Comparison of ENCODE assay signal across 22 mouse cellular contexts in genomic region chr1:42417815-42418214, GRCm38 (mm10).
A peak's percentile ranks its signal among the peaks of the same experiment; 100 is the strongest.
DNase-seq lines count a peak whose midpoint lies in the region; ATAC-seq and TF ChIP-seq lines count a peak whose summit lies in the region.
"Had no signal": no experiment of that assay in that cellular context is flagged by ENCODE, and none has a peak within 500 bp of the region (broad histone marks: within the 10 kb centered on the region; RNA-seq: fewer than 3 reads in every experiment).

No protein-coding gene starts in this region.

- peaks cover 21% of the 10 kb centered on the region for H3K4me1 ChIP-seq in forebrain, embryonic 10.5 days
- H3K4me1 ChIP-seq in forebrain, embryonic 15.5 days = peaks cover 2% of the 10 kb centered on the region; the same call in 1 of the 2 replicates
- H3K4me1 ChIP-seq in hindbrain, embryonic 11.5 days (replicated peaks; ENCODE audit: control insufficient read depth, insufficient read depth, low read length) = no peaks in the 10 kb centered on the region
- H3K4me1 ChIP-seq in hindbrain, embryonic 14.5 days (replicated peaks; ENCODE audit: control insufficient read depth, insufficient read depth, low read length) = peaks cover 14% of the 10 kb centered on the region
- peaks cover 8% of the 10 kb centered on the region for H3K4me1 ChIP-seq in lung, embryonic 16.5 days (replicated peaks; ENCODE audit: control insufficient read depth, insufficient read depth, low read length)
- peaks cover 8% of the 10 kb centered on the region for H3K4me1 ChIP-seq in midbrain, embryonic 16.5 days (ENCODE audit: control insufficient read depth, insufficient read depth, low read length)
- H3K4me1 ChIP-seq in midbrain, postnatal 0 days (ENCODE audit: insufficient read depth, low read length) = no peaks in the 10 kb centered on the region; the same call in 1 of the 2 replicates

- TF ChIP-seq CTCF in midbrain, postnatal 0 days (IDR thresholded peaks at IDR 0.05) = no peak

- no peak overlapping the region for H3K4me2 ChIP-seq in forebrain, embryonic 15.5 days (replicated peaks)
- no peak overlapping the region for H3K4me2 ChIP-seq in hindbrain, embryonic 11.5 days (replicated peaks; ENCODE audit: low read depth, low read length)
- no peak overlapping the region for H3K4me2 ChIP-seq in hindbrain, embryonic 14.5 days (replicated peaks)
- H3K4me2 ChIP-seq in lung, embryonic 16.5 days (ENCODE audit: low read depth, low read length) = no peak overlapping the region
- H3K4me2 ChIP-seq in midbrain, embryonic 16.5 days (ENCODE audit: low read length) = no peak overlapping the region
- H3K4me2 ChIP-seq in midbrain, postnatal 0 days (ENCODE audit: low read depth, low read length, poor library complexity, severe bottlenecking) = no peak overlapping the region
- H3K4me2 ChIP-seq: embryonic facial prominence, embryonic 13.5 days; heart, embryonic 13.5 days; hindbrain, embryonic 15.5 days had no signal

- no peak overlapping the region for H3K4me3 ChIP-seq in forebrain, embryonic 10.5 days
- H3K4me3 ChIP-seq in forebrain, embryonic 15.5 days = no peak overlapping the region
- H3K4me3 ChIP-seq in hindbrain, embryonic 11.5 days (ENCODE audit: low read depth, low read length) = no peak overlapping the region
- H3K4me3 ChIP-seq in hindbrain, embryonic 14.5 days (replicated peaks; ENCODE audit: low read length) = no peak overlapping the region
- H3K4me3 ChIP-seq in lung, embryonic 16.5 days (ENCODE audit: low read length) = no peak overlapping the region
- no peak overlapping the region for H3K4me3 ChIP-seq in midbrain, embryonic 16.5 days (ENCODE audit: low read depth, low read length)
- H3K4me3 ChIP-seq in midbrain, postnatal 0 days (ENCODE audit: low read depth, low read length) = no peak overlapping the region
- H3K4me3 ChIP-seq: embryonic facial prominence, embryonic 13.5 days; heart, embryonic 13.5 days; hindbrain, embryonic 15.5 days had no signal

- ATAC-seq in forebrain, embryonic 15.5 days (replicated peaks) = no peak
- ATAC-seq in hindbrain, embryonic 11.5 days (ENCODE audit: low FRiP score) = no peak
- no peak for ATAC-seq in hindbrain, embryonic 14.5 days (ENCODE audit: low FRiP score)
- peak; percentile 82 for ATAC-seq in lung, embryonic 16.5 days (ENCODE audit: low read depth)
- peak; percentile 42; the same call in 1 of the 2 replicates for ATAC-seq in midbrain, embryonic 16.5 days
- no peak for ATAC-seq in midbrain, postnatal 0 days (ENCODE audit: low FRiP score)
- ATAC-seq: CD4-positive, CD25-positive, alpha-beta regulatory T cell, adult 4 months; forebrain, embryonic 14.5 days had no signal

- peak overlapping the region; percentile 40; the same call in 1 of the 2 replicates for H3K27ac ChIP-seq in forebrain, embryonic 10.5 days
- no peak overlapping the region for H3K27ac ChIP-seq in forebrain, embryonic 15.5 days (replicated peaks)
- 0 out of 2 replicates have a peak overlapping the region, but pooled peaks have one; percentile 10 for H3K27ac ChIP-seq in hindbrain, embryonic 11.5 days (ENCODE audit: low read depth, low read length)
- no peak overlapping the region for H3K27ac ChIP-seq in hindbrain, embryonic 14.5 days
- H3K27ac ChIP-seq in lung, embryonic 16.5 days (ENCODE audit: low read length) = peak overlapping the region; percentile 31; the same call in 1 of the 2 replicates
- H3K27ac ChIP-seq in midbrain, embryonic 16.5 days (ENCODE audit: low read length) = no peak overlapping the region
- no peak overlapping the region for H3K27ac ChIP-seq in midbrain, postnatal 0 days (ENCODE audit: low read depth, low read length)
- H3K27ac ChIP-seq: embryonic facial prominence, embryonic 13.5 days; heart, embryonic 13.5 days; hindbrain, embryonic 15.5 days had no signal

- 68% methylated on average over 4 of the region's 4 CpGs for WGBS in forebrain, embryonic 10.5 days
- 65% methylated on average over 4 of the region's 4 CpGs for WGBS in forebrain, embryonic 15.5 days
- WGBS in hindbrain, embryonic 11.5 days = 61% methylated on average over 4 of the region's 4 CpGs
- 70% methylated on average over 4 of the region's 4 CpGs for WGBS in hindbrain, embryonic 14.5 days
- WGBS in lung, embryonic 16.5 days = 3% methylated on average over 4 of the region's 4 CpGs
- WGBS in midbrain, embryonic 16.5 days = 52% methylated on average over 4 of the region's 4 CpGs
- WGBS in midbrain, postnatal 0 days = 50% methylated on average over 4 of the region's 4 CpGs

- no peak overlapping the region for H3K9ac ChIP-seq in forebrain, embryonic 15.5 days (replicated peaks)
- no peak overlapping the region for H3K9ac ChIP-seq in hindbrain, embryonic 11.5 days (ENCODE audit: low read depth, low read length)
- no peak overlapping the region for H3K9ac ChIP-seq in hindbrain, embryonic 14.5 days
- H3K9ac ChIP-seq in lung, embryonic 16.5 days (ENCODE audit: low read length) = 0 out of 2 replicates have a peak overlapping the region, but pooled peaks have one; percentile 4
- no peak overlapping the region for H3K9ac ChIP-seq in midbrain, embryonic 16.5 days (ENCODE audit: low read depth, low read length)
- no peak overlapping the region for H3K9ac ChIP-seq in midbrain, postnatal 0 days (replicated peaks; ENCODE audit: low read length, poor library complexity, severe bottlenecking)
- H3K9ac ChIP-seq: embryonic facial prominence, embryonic 13.5 days; heart, embryonic 13.5 days; hindbrain, embryonic 15.5 days had no signal

- no peaks in the 10 kb centered on the region for H3K9me3 ChIP-seq in forebrain, embryonic 10.5 days
- H3K9me3 ChIP-seq in forebrain, embryonic 15.5 days = no peaks in the 10 kb centered on the region
- H3K9me3 ChIP-seq in hindbrain, embryonic 11.5 days (ENCODE audit: control insufficient read depth, low read length) = no peaks in the 10 kb centered on the region
- no peaks in the 10 kb centered on the region for H3K9me3 ChIP-seq in hindbrain, embryonic 14.5 days (ENCODE audit: control insufficient read depth, low read length)
- H3K9me3 ChIP-seq in lung, embryonic 16.5 days (ENCODE audit: control insufficient read depth, low read length) = no peaks in the 10 kb centered on the region
- no peaks in the 10 kb centered on the region for H3K9me3 ChIP-seq in midbrain, embryonic 16.5 days (replicated peaks; ENCODE audit: control insufficient read depth, low read length, poor library complexity, severe bottlenecking)
- no peaks in the 10 kb centered on the region for H3K9me3 ChIP-seq in midbrain, postnatal 0 days (ENCODE audit: low read length)
- H3K9me3 ChIP-seq: embryonic facial prominence, embryonic 13.5 days; heart, embryonic 13.5 days; hindbrain, embryonic 15.5 days had no signal

- H3K36me3 ChIP-seq in forebrain, embryonic 10.5 days (replicated peaks) = no peaks in the 10 kb centered on the region
- H3K36me3 ChIP-seq in forebrain, embryonic 15.5 days = no peaks in the 10 kb centered on the region
- H3K36me3 ChIP-seq in hindbrain, embryonic 11.5 days (ENCODE audit: control insufficient read depth, insufficient read depth, low read length) = no peaks in the 10 kb centered on the region
- H3K36me3 ChIP-seq in hindbrain, embryonic 14.5 days (replicated peaks; ENCODE audit: control insufficient read depth, insufficient read depth) = no peaks in the 10 kb centered on the region
- H3K36me3 ChIP-seq in lung, embryonic 16.5 days (ENCODE audit: control insufficient read depth, insufficient read depth, low read length) = no peaks in the 10 kb centered on the region
- H3K36me3 ChIP-seq in midbrain, embryonic 16.5 days (ENCODE audit: control insufficient read depth, insufficient read depth, low read length) = no peaks in the 10 kb centered on the region
- H3K36me3 ChIP-seq in midbrain, postnatal 0 days (ENCODE audit: insufficient read depth, low read length) = no peaks in the 10 kb centered on the region
- H3K36me3 ChIP-seq: embryonic facial prominence, embryonic 13.5 days; G1E; heart, embryonic 13.5 days; hindbrain, embryonic 15.5 days had no signal

- peaks cover 24% of the 10 kb centered on the region for H3K27me3 ChIP-seq in forebrain, embryonic 10.5 days (ENCODE audit: poor library complexity, severe bottlenecking)
- H3K27me3 ChIP-seq in forebrain, embryonic 15.5 days = no peaks in the 10 kb centered on the region
- no peaks in the 10 kb centered on the region for H3K27me3 ChIP-seq in hindbrain, embryonic 11.5 days (ENCODE audit: control insufficient read depth, insufficient read depth, low read length)
- H3K27me3 ChIP-seq in hindbrain, embryonic 14.5 days (ENCODE audit: control insufficient read depth, insufficient read depth, low read length) = no peaks in the 10 kb centered on the region
- no peaks in the 10 kb centered on the region for H3K27me3 ChIP-seq in lung, embryonic 16.5 days (ENCODE audit: control insufficient read depth, insufficient read depth, low read depth, low read length)
- H3K27me3 ChIP-seq in midbrain, embryonic 16.5 days (ENCODE audit: control insufficient read depth, insufficient read depth, low read depth, low read length) = no peaks in the 10 kb centered on the region
- H3K27me3 ChIP-seq in midbrain, postnatal 0 days (ENCODE audit: insufficient read depth, low read length) = no peaks in the 10 kb centered on the region
- H3K27me3 ChIP-seq: hindbrain, embryonic 15.5 days had no signal

- no peak for DNase-seq in forebrain, embryonic 10.5 days (ENCODE audit: extremely low spot score, low spot score)
- DNase-seq in hindbrain, embryonic 11.5 days (ENCODE audit: low spot score) = no peak
- no peak for DNase-seq in hindbrain, embryonic 14.5 days (ENCODE audit: low spot score)
- DNase-seq in lung, adult 18-20 months = no peak
- no peak for DNase-seq in midbrain, postnatal 0 days (ENCODE audit: low spot score)
- DNase-seq: adrenal gland, adult 8-10 months; adrenal gland, postnatal 36 days; B cell, adult 2 months; cerebellum, adult 11 months; cerebellum, adult 8-10 months; embryo, embryonic 11 days; gastrocnemius, postnatal 36 days; heart, postnatal 14 days had no signal

Comparison
In these comparisons a context has a peak if more than half of its experiments do, and no peak if none do; other contexts are left out.
1. H3K27ac ChIP-seq: peak in forebrain, embryonic 10.5 days (single experiment), hindbrain, embryonic 11.5 days (single experiment) and lung, embryonic 16.5 days (single experiment); none in forebrain, embryonic 15.5 days (single experiment), hindbrain, embryonic 14.5 days (single experiment), midbrain, embryonic 16.5 days (single experiment) and midbrain, postnatal 0 days (single experiment).
2. ATAC-seq: peak in lung, embryonic 16.5 days (single experiment) and midbrain, embryonic 16.5 days (single experiment); none in forebrain, embryonic 15.5 days (single experiment), hindbrain, embryonic 11.5 days (single experiment), hindbrain, embryonic 14.5 days (single experiment) and midbrain, postnatal 0 days (single experiment).